Mouse (Mus musculus) CD4-positive, CD25-positive, alpha-beta regulatory T cell, adult 9 weeks (primary cell): Measurements from ENCODE around the gene Igfbp1. TPM values are rescaled to one million over a fixed set of nuclear protein-coding genes. Genes with fewer than 3 reads are reported as not detected.

Experiments used
- polyA plus RNA-seq: library from polyadenylated mRNA; unstranded; fragments of 100-300 nt; shearing (Covaris generic); gene quantifications from one replicate; pipeline ENCODE4 v1.2.1, GENCODE M21; 2017

The Igfbp1 gene
- not detected for polyA plus RNA-seq

GRCm38 (mm10) chr11:7197491-7197941 is at the start of gene Igfbp1:
TSS of gene Igfbp1 (plus strand) at chr11:7197782.

GRCm38 (mm10) chr11:7188469-7188868 is 9.1 kb upstream of the Igfbp1 start, which contains the start of gene Gm11985:
TSS of gene Gm11985 (minus strand) at chr11:7188569.

GRCm38 (mm10) chr11:7213501-7214341 is 16.1 kb downstream of the Igfbp1 start, which contains the start of gene Igfbp3:
TSS of gene Igfbp3 (minus strand) at chr11:7213923.

Other genes starting within 250 kb of the Igfbp1 start
- 0.57 TPM for gene Adcy1, start 134.3 kb upstream of the Igfbp1 start, polyA plus RNA-seq
- not detected for gene Gm11985, start 9.2 kb upstream of the Igfbp1 start, polyA plus RNA-seq
- gene Igfbp3, start 16.1 kb downstream of the Igfbp1 start, polyA plus RNA-seq = not detected